Mouse (Mus musculus): ENCODE measurements at regions not wholly inside any gene's neighbourhood (a gene's known extent, or its start where the extent isn't known, plus 50 kb on each side); places are given as distances from the start of the nearest gene placed in this dataset.

DNA sequence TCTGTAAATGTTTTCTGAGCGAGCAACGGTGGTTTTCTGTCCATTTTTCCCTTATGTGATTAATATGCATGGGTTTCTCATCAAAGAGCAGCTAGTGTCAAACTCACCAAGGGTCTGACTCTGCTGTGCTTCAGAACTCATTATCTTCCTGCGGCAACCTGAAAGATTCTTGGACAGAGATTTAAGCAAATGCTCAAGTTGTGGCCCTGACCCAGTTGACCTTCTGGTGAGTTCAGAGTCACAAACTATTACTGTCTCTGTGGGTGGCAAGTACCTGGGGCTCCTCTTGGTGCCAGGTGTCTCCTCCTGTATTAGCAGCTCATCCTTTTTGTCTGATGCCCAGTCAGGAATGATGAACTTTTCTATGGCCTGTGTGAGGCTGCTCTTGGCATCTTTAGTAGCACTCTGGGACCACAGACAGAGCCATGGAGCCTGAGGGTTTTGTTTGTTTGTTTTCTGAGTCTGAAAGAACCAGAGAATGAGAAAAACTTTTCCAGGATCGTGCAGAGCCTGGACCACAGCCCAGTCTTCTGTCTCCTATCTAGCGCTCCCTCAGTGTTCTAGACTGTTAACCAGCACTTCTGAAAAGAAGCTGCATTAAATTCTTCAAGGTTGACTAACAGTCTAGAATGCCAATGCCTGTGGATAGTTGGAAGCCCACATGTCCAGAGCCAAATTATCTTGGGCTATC is 124.1 kb upstream of the Wscd1 start:
- H3K4me1 ChIP-seq (ENCODE audit: insufficient read depth, low read length), result no peaks in the 10 kb centered on the region
- ATAC-seq (ENCODE audit: low FRiP score, low TSS enrichment), result no peak
- no peak overlapping the region for H3K4me2 ChIP-seq (replicated peaks; ENCODE audit: low read depth, low read length)
- WGBS, result 60% methylated on average over 5 of the region's 5 CpGs
- no peaks in the 10 kb centered on the region for H3K9me3 ChIP-seq (ENCODE audit: low read length)
- H3K4me3 ChIP-seq (ENCODE audit: low read length), result no peak overlapping the region
- no peak overlapping the region for H3K9ac ChIP-seq (replicated peaks; ENCODE audit: low read length)
- H3K27ac ChIP-seq (ENCODE audit: low read length), result no peak overlapping the region
- no peaks in the 10 kb centered on the region for H3K27me3 ChIP-seq (ENCODE audit: insufficient read depth, low read length)
- no peaks in the 10 kb centered on the region for H3K36me3 ChIP-seq (ENCODE audit: insufficient read depth, low read length)

DNA sequence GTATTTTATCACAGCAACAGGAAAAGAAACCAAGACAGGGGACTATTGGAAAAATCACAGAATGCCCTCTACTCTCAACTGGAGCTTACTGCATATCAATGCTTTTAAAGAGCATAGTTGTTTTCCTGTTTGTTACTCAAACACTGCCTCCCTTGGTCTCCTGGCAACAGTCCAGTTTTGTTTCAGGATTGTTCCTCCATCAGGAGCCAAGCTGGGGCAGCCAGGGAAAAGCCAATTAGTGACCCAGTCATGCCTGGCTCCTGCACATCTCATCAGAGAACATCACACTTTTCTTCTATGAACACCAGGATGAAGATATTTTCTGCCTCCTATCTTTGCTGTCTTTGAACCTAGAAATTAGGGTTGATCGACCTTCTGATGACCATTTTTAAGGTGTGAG is 113.6 kb upstream of the Wscd1 start:
- 75% methylated on average over 1 of the region's 1 CpGs for WGBS
- ATAC-seq (ENCODE audit: low FRiP score, low TSS enrichment), result no peak
- Histone ChIP-seq H3K9me3 (ENCODE audit: low read length) (no peaks in the 10 kb centered on the region), H3K4me2 (replicated peaks; ENCODE audit: low read depth, low read length) (no peak overlapping the region), H3K27ac (ENCODE audit: low read length) (no peak overlapping the region), H3K27me3 (ENCODE audit: insufficient read depth, low read length) (no peaks in the 10 kb centered on the region), H3K36me3 (ENCODE audit: insufficient read depth, low read length) (no peaks in the 10 kb centered on the region), H3K4me3 (ENCODE audit: low read length) (no peak overlapping the region), H3K4me1 (ENCODE audit: insufficient read depth, low read length) (no peaks in the 10 kb centered on the region), H3K9ac (replicated peaks; ENCODE audit: low read length) (no peak overlapping the region)

GRCm38 (mm10) chr11:71636785-71637184 is 112.9 kb upstream of the Wscd1 start:
- no peaks in the 10 kb centered on the region for H3K27me3 ChIP-seq (ENCODE audit: insufficient read depth, low read length)
- H3K4me3 ChIP-seq (ENCODE audit: low read length), result no peak overlapping the region
- no peaks in the 10 kb centered on the region for H3K36me3 ChIP-seq (ENCODE audit: insufficient read depth, low read length)
- H3K4me2 ChIP-seq (replicated peaks; ENCODE audit: low read depth, low read length), result no peak overlapping the region
- no peaks in the 10 kb centered on the region for H3K9me3 ChIP-seq (ENCODE audit: low read length)
- WGBS, result 8% methylated on average over 5 of the region's 5 CpGs
- no peak overlapping the region for H3K9ac ChIP-seq (replicated peaks; ENCODE audit: low read length)
- ATAC-seq (ENCODE audit: low FRiP score, low TSS enrichment), result no peak
- H3K27ac ChIP-seq (ENCODE audit: low read length), result no peak overlapping the region
- H3K4me1 ChIP-seq (ENCODE audit: insufficient read depth, low read length), result no peaks in the 10 kb centered on the region

DNA sequence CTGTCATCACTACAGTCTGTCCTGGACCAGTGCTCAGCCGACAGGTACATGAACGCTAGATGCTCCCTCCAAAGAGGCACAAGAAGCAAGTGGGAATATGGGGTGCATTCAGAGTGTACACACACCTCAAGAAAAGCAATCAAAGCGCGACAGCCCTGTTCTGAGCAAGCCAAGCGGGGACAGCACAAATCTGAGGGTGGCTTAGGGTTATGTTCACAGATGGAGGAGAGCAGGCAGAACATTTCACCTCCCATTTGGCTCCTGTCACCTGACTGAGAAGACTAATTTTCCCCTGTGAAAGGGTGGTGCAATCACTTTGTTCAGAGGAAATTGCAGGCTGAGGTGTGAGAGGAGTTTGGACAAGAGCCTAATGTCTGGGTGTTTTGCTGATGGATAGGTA is 106.8 kb upstream of the Wscd1 start:
- no peak for ATAC-seq (ENCODE audit: low FRiP score, low TSS enrichment)
- Histone ChIP-seq H3K4me2 (replicated peaks; ENCODE audit: low read depth, low read length) (no peak overlapping the region), H3K9me3 (ENCODE audit: low read length) (no peaks in the 10 kb centered on the region)

GRCm38 (mm10) chr11:71651756-71652380 is 97.9 kb upstream of the Wscd1 start:
- Histone ChIP-seq H3K27ac (ENCODE audit: low read length) (no peak overlapping the region), H3K4me1 (ENCODE audit: insufficient read depth, low read length) (no peaks in the 10 kb centered on the region), H3K27me3 (ENCODE audit: insufficient read depth, low read length) (no peaks in the 10 kb centered on the region), H3K36me3 (ENCODE audit: insufficient read depth, low read length) (no peaks in the 10 kb centered on the region), H3K4me3 (ENCODE audit: low read length) (no peak overlapping the region), H3K4me2 (replicated peaks; ENCODE audit: low read depth, low read length) (no peak overlapping the region), H3K9ac (replicated peaks; ENCODE audit: low read length) (no peak overlapping the region), H3K9me3 (ENCODE audit: low read length) (no peaks in the 10 kb centered on the region)
- ATAC-seq (ENCODE audit: low FRiP score, low TSS enrichment), result no peak
- WGBS, result 91% methylated on average over 5 of the region's 5 CpGs

More for the DNA sequence above, 106.8 kb upstream of the Wscd1 start:
- Histone ChIP-seq H3K9ac (replicated peaks; ENCODE audit: low read length) (no peak overlapping the region), H3K36me3 (ENCODE audit: insufficient read depth, low read length) (no peaks in the 10 kb centered on the region), H3K4me1 (ENCODE audit: insufficient read depth, low read length) (no peaks in the 10 kb centered on the region), H3K4me3 (ENCODE audit: low read length) (no peak overlapping the region), H3K27me3 (ENCODE audit: insufficient read depth, low read length) (no peaks in the 10 kb centered on the region), H3K27ac (ENCODE audit: low read length) (no peak overlapping the region)
- 41% methylated on average over 5 of the region's 5 CpGs for WGBS

DNA sequence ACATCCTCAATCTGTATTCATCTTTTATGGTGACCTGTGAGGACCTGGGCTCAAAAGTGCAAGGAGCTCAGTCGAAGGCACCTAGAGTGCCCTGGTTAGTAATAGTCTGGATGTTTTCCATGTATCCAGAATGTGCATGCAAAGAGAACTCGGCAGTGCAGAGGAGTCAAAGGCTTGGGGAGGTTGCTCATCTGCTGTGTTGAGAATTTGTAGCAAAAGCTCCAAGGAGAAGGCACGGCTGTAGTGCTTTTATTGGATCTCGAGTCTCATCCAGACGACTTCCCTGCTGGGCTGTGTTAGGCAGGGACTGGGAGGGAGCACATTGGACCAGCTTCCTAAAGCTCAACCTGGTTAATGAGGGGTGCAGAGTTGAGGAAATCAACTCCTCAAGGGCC is 97.3 kb upstream of the Wscd1 start:
- no peaks in the 10 kb centered on the region for H3K27me3 ChIP-seq (ENCODE audit: insufficient read depth, low read length)
- 56% methylated on average over 5 of the region's 5 CpGs for WGBS
- no peak overlapping the region for H3K4me2 ChIP-seq (replicated peaks; ENCODE audit: low read depth, low read length)
- no peaks in the 10 kb centered on the region for H3K4me1 ChIP-seq (ENCODE audit: insufficient read depth, low read length)
- no peak overlapping the region for H3K4me3 ChIP-seq (ENCODE audit: low read length)
- H3K27ac ChIP-seq (ENCODE audit: low read length), result no peak overlapping the region
- H3K36me3 ChIP-seq (ENCODE audit: insufficient read depth, low read length), result no peaks in the 10 kb centered on the region
- H3K9ac ChIP-seq (replicated peaks; ENCODE audit: low read length), result no peak overlapping the region
- ATAC-seq (ENCODE audit: low FRiP score, low TSS enrichment), result no peak
- no peaks in the 10 kb centered on the region for H3K9me3 ChIP-seq (ENCODE audit: low read length)

DNA sequence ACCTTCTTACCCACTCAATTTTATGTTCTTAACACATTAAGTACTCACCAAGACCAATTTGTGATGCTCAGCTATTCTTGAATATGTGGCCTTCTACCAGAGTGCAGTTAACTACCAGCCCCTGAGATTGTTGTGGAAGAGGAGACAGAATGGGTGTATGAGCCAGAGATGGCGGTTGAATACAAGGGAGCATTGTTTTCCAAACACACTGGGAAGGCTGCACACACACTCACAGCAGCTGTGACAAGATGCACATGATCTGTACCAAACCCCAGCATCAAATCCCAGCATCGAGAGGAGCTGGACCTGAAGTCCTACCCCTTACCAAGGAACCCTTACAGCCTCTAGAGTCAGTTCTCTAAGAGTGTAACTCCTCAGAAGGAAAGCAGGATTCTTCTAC is 91.4 kb upstream of the Wscd1 start:
- Histone ChIP-seq H3K9me3 (ENCODE audit: low read length) (no peaks in the 10 kb centered on the region), H3K27me3 (ENCODE audit: insufficient read depth, low read length) (no peaks in the 10 kb centered on the region), H3K4me2 (replicated peaks; ENCODE audit: low read depth, low read length) (no peak overlapping the region), H3K4me1 (ENCODE audit: insufficient read depth, low read length) (no peaks in the 10 kb centered on the region), H3K4me3 (ENCODE audit: low read length) (no peak overlapping the region), H3K36me3 (ENCODE audit: insufficient read depth, low read length) (no peaks in the 10 kb centered on the region), H3K27ac (ENCODE audit: low read length) (no peak overlapping the region), H3K9ac (replicated peaks; ENCODE audit: low read length) (no peak overlapping the region)
- 83% methylated on average over 2 of the region's 2 CpGs for WGBS
- no peak for ATAC-seq (ENCODE audit: low FRiP score, low TSS enrichment)

GRCm38 (mm10) chr11:71670111-71671050 is 79.3 kb upstream of the Wscd1 start:
- ATAC-seq (ENCODE audit: low FRiP score, low TSS enrichment), result no peak
- no peak overlapping the region for H3K4me2 ChIP-seq (replicated peaks; ENCODE audit: low read depth, low read length)

GRCm38 (mm10) chr11:71672171-71673050 is 77.3 kb upstream of the Wscd1 start:
- Histone ChIP-seq H3K27me3 (ENCODE audit: insufficient read depth, low read length) (no peaks in the 10 kb centered on the region), H3K36me3 (ENCODE audit: insufficient read depth, low read length) (no peaks in the 10 kb centered on the region), H3K9me3 (ENCODE audit: low read length) (no peaks in the 10 kb centered on the region), H3K4me2 (replicated peaks; ENCODE audit: low read depth, low read length) (no peak overlapping the region), H3K9ac (replicated peaks; ENCODE audit: low read length) (no peak overlapping the region), H3K4me1 (ENCODE audit: insufficient read depth, low read length) (no peaks in the 10 kb centered on the region), H3K4me3 (ENCODE audit: low read length) (no peak overlapping the region), H3K27ac (ENCODE audit: low read length) (no peak overlapping the region)
- ATAC-seq (ENCODE audit: low FRiP score, low TSS enrichment), result no peak
- WGBS, result 61% methylated on average over 8 of the region's 8 CpGs

More at GRCm38 (mm10) chr11:71670111-71671050, 79.3 kb upstream of the Wscd1 start:
- no peak overlapping the region for H3K4me3 ChIP-seq (ENCODE audit: low read length)
- 65% methylated on average over 19 of the region's 19 CpGs for WGBS
- H3K4me1 ChIP-seq (ENCODE audit: insufficient read depth, low read length), result peaks cover 12% of the 10 kb centered on the region
- H3K9me3 ChIP-seq (ENCODE audit: low read length), result no peaks in the 10 kb centered on the region
- no peak overlapping the region for H3K9ac ChIP-seq (replicated peaks; ENCODE audit: low read length)
- no peaks in the 10 kb centered on the region for H3K36me3 ChIP-seq (ENCODE audit: insufficient read depth, low read length)
- no peaks in the 10 kb centered on the region for H3K27me3 ChIP-seq (ENCODE audit: insufficient read depth, low read length)
- no peak overlapping the region for H3K27ac ChIP-seq (ENCODE audit: low read length)

Measured in kidney, embryonic 16.5 days (tissue).